In genomic region chr1:59917401-59917800, GRCm38 (mm10) we compare ENCODE assay signal across 26 mouse cellular contexts. TPM values are rescaled to one million over a fixed set of nuclear protein-coding genes. Genes with fewer than 3 reads are reported as not detected.
DNase-seq lines count a peak whose midpoint lies in the region; ATAC-seq and TF ChIP-seq lines count a peak whose summit lies in the region.
"Had no signal": no experiment of that assay in that cellular context is flagged by ENCODE, and none has a peak within 500 bp of the region (broad histone marks: within the 10 kb centered on the region; RNA-seq: fewer than 3 reads in every experiment).

No protein-coding gene starts in this region.

- no peak overlapping the region for H3K27ac ChIP-seq in kidney, embryonic 16.5 days (ENCODE audit: low read length)
- no peak overlapping the region for H3K27ac ChIP-seq in intestine, embryonic 15.5 days
- H3K27ac ChIP-seq: embryonic facial prominence, embryonic 15.5 days; heart, embryonic 13.5 days; hindbrain, embryonic 15.5 days; left cerebral cortex, adult 2 months; limb, embryonic 13.5 days; liver, embryonic 13.5 days; midbrain, embryonic 12.5 days; stomach, embryonic 15.5 days had no signal

- H3K4me1 ChIP-seq in kidney, embryonic 16.5 days (ENCODE audit: insufficient read depth, low read length) = peaks cover 22% of the 10 kb centered on the region
- peaks cover 10% of the 10 kb centered on the region; the same call in 1 of the 2 replicates for H3K4me1 ChIP-seq in intestine, embryonic 15.5 days (replicated peaks)

- WGBS in kidney, embryonic 16.5 days = 71% methylated on average over 3 of the region's 3 CpGs
- WGBS in intestine, embryonic 15.5 days = 65% methylated on average over 3 of the region's 3 CpGs

- H3K9me3 ChIP-seq in kidney, embryonic 16.5 days (ENCODE audit: low read length) = no peaks in the 10 kb centered on the region
- no peaks in the 10 kb centered on the region for H3K9me3 ChIP-seq in intestine, embryonic 15.5 days
- H3K9me3 ChIP-seq: embryonic facial prominence, embryonic 15.5 days; heart, embryonic 13.5 days; hindbrain, embryonic 15.5 days; limb, embryonic 13.5 days; liver, embryonic 13.5 days; midbrain, embryonic 12.5 days; stomach, embryonic 15.5 days had no signal

- no peaks in the 10 kb centered on the region for H3K27me3 ChIP-seq in myocyte (ENCODE audit: control insufficient read depth, insufficient read depth, insufficient read length)
- no peaks in the 10 kb centered on the region for H3K27me3 ChIP-seq in kidney, embryonic 16.5 days (ENCODE audit: insufficient read depth, low read length)
- no peaks in the 10 kb centered on the region for H3K27me3 ChIP-seq in intestine, embryonic 15.5 days (replicated peaks)
- H3K27me3 ChIP-seq: embryonic facial prominence, embryonic 15.5 days; heart, embryonic 13.5 days; hindbrain, embryonic 15.5 days; limb, embryonic 13.5 days; liver, embryonic 13.5 days; midbrain, embryonic 12.5 days; stomach, embryonic 15.5 days had no signal

- no peak overlapping the region for H3ac ChIP-seq in myocyte (ENCODE audit: control insufficient read depth, insufficient read length)

- H3K36me3 ChIP-seq in myocyte (ENCODE audit: control insufficient read depth, insufficient read depth) = no peaks in the 10 kb centered on the region
- H3K36me3 ChIP-seq in kidney, embryonic 16.5 days (ENCODE audit: insufficient read depth, low read length) = no peaks in the 10 kb centered on the region
- H3K36me3 ChIP-seq in intestine, embryonic 15.5 days = no peaks in the 10 kb centered on the region
- H3K36me3 ChIP-seq: embryonic facial prominence, embryonic 15.5 days; heart, embryonic 13.5 days; hindbrain, embryonic 15.5 days; limb, embryonic 13.5 days; liver, embryonic 13.5 days; midbrain, embryonic 12.5 days; stomach, embryonic 15.5 days had no signal

- TF ChIP-seq POLR2A in myocyte (IDR thresholded peaks at IDR 0.05; ENCODE audit: insufficient read length, low read depth) = no peak

- peak; percentile 14 for DNase-seq in thymus, postnatal 25 days
- no peak for DNase-seq in layer of hippocampus, adult 9-10 months (ENCODE audit: low spot score)
- DNase-seq: adrenal gland, adult 2 months; cerebellum, adult 9-11 months; embryo, embryonic 11 days; forebrain, postnatal 0 days; heart, postnatal 36 days; kidney, adult 18-20 months; kidney, postnatal 10 days; layer of hippocampus, adult 9-11 months; liver, embryonic 13.5 days; lung, embryonic 14.5 days; lung, postnatal 36 days; right cerebral cortex, postnatal 14 days had no signal

- H3K9ac ChIP-seq in kidney, embryonic 16.5 days (replicated peaks; ENCODE audit: low read length) = no peak overlapping the region
- H3K9ac ChIP-seq in intestine, embryonic 15.5 days = no peak overlapping the region
- H3K9ac ChIP-seq: embryonic facial prominence, embryonic 15.5 days; forebrain, postnatal 0 days; heart, embryonic 13.5 days; hindbrain, embryonic 15.5 days; limb, embryonic 13.5 days; liver, embryonic 13.5 days; lung, embryonic 14.5 days; midbrain, embryonic 12.5 days; stomach, embryonic 15.5 days had no signal

- no peak overlapping the region for H3K4me3 ChIP-seq in myocyte
- H3K4me3 ChIP-seq in kidney, embryonic 16.5 days (ENCODE audit: low read length) = no peak overlapping the region
- no peak overlapping the region for H3K4me3 ChIP-seq in intestine, embryonic 15.5 days (replicated peaks)
- H3K4me3 ChIP-seq: embryonic facial prominence, embryonic 15.5 days; heart, embryonic 13.5 days; hindbrain, embryonic 15.5 days; left cerebral cortex, adult 2 months; limb, embryonic 13.5 days; liver, embryonic 13.5 days; midbrain, embryonic 12.5 days; stomach, embryonic 15.5 days had no signal

- H3K79me2 ChIP-seq in myocyte (ENCODE audit: control insufficient read depth, insufficient read depth) = peaks cover 60% of the 10 kb centered on the region

- H3K4me2 ChIP-seq in myocyte (ENCODE audit: low read depth) = peak overlapping the region; percentile 10
- no peak overlapping the region for H3K4me2 ChIP-seq in kidney, embryonic 16.5 days (replicated peaks; ENCODE audit: low read depth, low read length)
- no peak overlapping the region for H3K4me2 ChIP-seq in intestine, embryonic 15.5 days (replicated peaks)
- H3K4me2 ChIP-seq: embryonic facial prominence, embryonic 15.5 days; heart, embryonic 13.5 days; hindbrain, embryonic 15.5 days; limb, embryonic 13.5 days; liver, embryonic 13.5 days; lung, embryonic 14.5 days; midbrain, embryonic 12.5 days; stomach, embryonic 15.5 days had no signal

- ATAC-seq in CD4-positive, CD25-positive, alpha-beta regulatory T cell, adult 4 months = peak; percentile 40
- ATAC-seq in activated CD4-positive, CD25-positive, alpha-beta regulatory T cell, adult 4 months = peak; percentile 47
- ATAC-seq in kidney, embryonic 16.5 days (ENCODE audit: low FRiP score, low TSS enrichment) = no peak
- no peak for ATAC-seq in intestine, embryonic 15.5 days
- ATAC-seq: forebrain, postnatal 0 days had no signal

TF ChIP-seq in myocyte, 11 proteins besides CTCF, POLR2A, EP300 and RAD21:
- TF ChIP-seq TCF12 (IDR thresholded peaks at IDR 0.05; ENCODE audit: insufficient read depth, poor library complexity, severe bottlenecking) = no peak
- no peak for TF ChIP-seq SRF (IDR thresholded peaks at IDR 0.05; ENCODE audit: control insufficient read depth, insufficient read length, low read depth)
- no peak for TF ChIP-seq E2F4 (IDR thresholded peaks at IDR 0.05; ENCODE audit: insufficient read depth)
- TF ChIP-seq MYOG (IDR thresholded peaks at IDR 0.05; ENCODE audit: control insufficient read depth in 1 of 3, insufficient read depth in 1 of 3, insufficient read length in 2 of 3, low read depth in 2 of 3) = no peak
- TF ChIP-seq MYOD1 (IDR thresholded peaks at IDR 0.05; ENCODE audit: control insufficient read depth in 1 of 3, insufficient read length in 2 of 3, low read depth in 2 of 3) = no peak
- TF ChIP-seq CEBPB (IDR thresholded peaks at IDR 0.05; ENCODE audit: insufficient read depth, poor library complexity, severe bottlenecking) = no peak
- TF ChIP-seq TCF3 (IDR thresholded peaks at IDR 0.05; ENCODE audit: insufficient read length, low read depth) = no peak
- no peak for TF ChIP-seq POLR2AphosphoS2 (IDR thresholded peaks at IDR 0.05; ENCODE audit: insufficient read length, low read depth)
- TF ChIP-seq MAX (IDR thresholded peaks at IDR 0.05; ENCODE audit: low read depth) = no peak
- TF ChIP-seq REST (IDR thresholded peaks at IDR 0.05; ENCODE audit: insufficient read depth, insufficient read length) = no peak
- no peak for TF ChIP-seq USF1 (IDR thresholded peaks at IDR 0.05; ENCODE audit: low read depth)

RNA-seq across cellular contexts. Expression of gene Fam117b, which starts 4.6 kb away (rescaled TPM):
- 10 to 100 TPM; 12.1 to 15.4 TPM for polyA plus RNA-seq in CD4-positive, CD25-positive, alpha-beta regulatory T cell, adult 4 months (2017; shearing (Covaris generic))
- polyA plus RNA-seq in activated CD4-positive, CD25-positive, alpha-beta regulatory T cell, adult 4 months (2017; shearing (Covaris generic)) = 10 to 100 TPM; 14.9 to 17.4 TPM
- 4.3 TPM for polyA plus RNA-seq in myocyte (2012; fragmentation: generic; extraction: Trizol)
- polyA plus RNA-seq in kidney, embryonic 16.5 days (2015; fragmentation: Nextera tagmentation; extraction: Ambion mirVana) = 8.0 and 8.3 TPM in 2 replicates
- 6.6 and 7.8 TPM in 2 replicates for polyA plus RNA-seq in intestine, embryonic 15.5 days (2015; fragmentation: Nextera tagmentation; extraction: Ambion mirVana)

Comparison
In these comparisons a context has a peak if more than half of its experiments do, and no peak if none do; other contexts are left out.
1. ATAC-seq: peak in CD4-positive, CD25-positive, alpha-beta regulatory T cell, adult 4 months (single experiment) and activated CD4-positive, CD25-positive, alpha-beta regulatory T cell, adult 4 months (single experiment); none in kidney, embryonic 16.5 days (single experiment) and intestine, embryonic 15.5 days (single experiment).